Mouse (Mus musculus) myocyte (in vitro differentiated cells): ENCODE measurements around the gene March5. TPM values are rescaled to one million over a fixed set of nuclear protein-coding genes. Genes with fewer than 3 reads are reported as not detected.
A peak's percentile ranks its signal among the peaks of the same experiment; 100 is the strongest.

Experiments used
- H3K27me3 ChIP-seq: one replicate; pipeline ENCODE4 v1.6.1; 2011; ENCODE audit not compliant: control insufficient read depth, insufficient read depth, insufficient read length
- H3K36me3 ChIP-seq: one replicate; pipeline ENCODE4 v1.6.1; 2011; ENCODE audit not compliant: control insufficient read depth, insufficient read depth
- H3K4me2 ChIP-seq: one replicate; pipeline ENCODE4 v1.6.1; 2011; ENCODE audit warnings: low read depth, control low read depth
- H3K4me3 ChIP-seq: one replicate; pipeline ENCODE4 v1.5.1; 2011; ENCODE audit warnings: mild to moderate bottlenecking, control low read depth, moderate library complexity
- H3K79me2 ChIP-seq: one replicate; pipeline ENCODE4 v1.6.1; 2011; ENCODE audit not compliant: control insufficient read depth, insufficient read depth
- H3ac ChIP-seq: one replicate; pipeline ENCODE4 v1.6.1; 2011; ENCODE audit not compliant: control insufficient read depth, insufficient read length
- CEBPB ChIP-seq: IDR thresholded peaks from 2 replicates; pipeline ENCODE4 v1.6.1; 2011; ENCODE audit warnings: mild to moderate bottlenecking, moderate library complexity; ENCODE audit not compliant: poor library complexity, insufficient read depth, severe bottlenecking
- E2F4 ChIP-seq: IDR thresholded peaks from one replicate; pipeline ENCODE4 v1.6.1; 2011; ENCODE audit warnings: mild to moderate bottlenecking, control low read depth, moderate library complexity; ENCODE audit not compliant: insufficient read depth
- MAX ChIP-seq: IDR thresholded peaks from one replicate; pipeline ENCODE4 v1.6.1; 2011; ENCODE audit warnings: low read depth, mild to moderate bottlenecking, control low read depth
- MYOD1 ChIP-seq, 3 experiments: IDR thresholded peaks; one replicate each; pipeline ENCODE4 v1.6.1; 2011; ENCODE audit warnings: control low read depth in 2 of 3, low read depth in 2 of 3, mild to moderate bottlenecking in 2 of 3, moderate library complexity in 1 of 3; ENCODE audit not compliant: insufficient read length in 2 of 3, control insufficient read depth in 1 of 3
- MYOG ChIP-seq, 3 experiments: IDR thresholded peaks; one replicate each; pipeline ENCODE4 v1.6.1; 2011; ENCODE audit warnings: control low read depth in 2 of 3, low read depth in 2 of 3, mild to moderate bottlenecking in 2 of 3; ENCODE audit not compliant: insufficient read length in 2 of 3, control insufficient read depth in 1 of 3, insufficient read depth in 1 of 3
- POLR2A ChIP-seq: IDR thresholded peaks from one replicate; pipeline ENCODE4 v1.6.1; 2011; ENCODE audit warnings: low read depth, mild to moderate bottlenecking, control low read depth, moderate library complexity; ENCODE audit not compliant: insufficient read length
- POLR2AphosphoS2 ChIP-seq: IDR thresholded peaks from one replicate; pipeline ENCODE4 v1.6.1; 2011; ENCODE audit warnings: low read depth, control low read depth; ENCODE audit not compliant: insufficient read length
- REST ChIP-seq: IDR thresholded peaks from one replicate; pipeline ENCODE4 v1.6.1; 2011; ENCODE audit warnings: mild to moderate bottlenecking, control low read depth, moderate library complexity; ENCODE audit not compliant: insufficient read depth, insufficient read length
- SRF ChIP-seq: IDR thresholded peaks from one replicate; pipeline ENCODE4 v1.6.1; 2011; ENCODE audit warnings: low read depth; ENCODE audit not compliant: control insufficient read depth, insufficient read length
- TCF12 ChIP-seq: IDR thresholded peaks from one replicate; pipeline ENCODE4 v1.6.1; 2011; ENCODE audit warnings: mild to moderate bottlenecking, control low read depth; ENCODE audit not compliant: poor library complexity, insufficient read depth, severe bottlenecking
- TCF3 ChIP-seq: IDR thresholded peaks from one replicate; pipeline ENCODE4 v1.6.1; 2011; ENCODE audit warnings: low read depth, control low read depth; ENCODE audit not compliant: insufficient read length
- USF1 ChIP-seq: IDR thresholded peaks from one replicate; pipeline ENCODE4 v1.6.1; 2011; ENCODE audit warnings: low read depth, mild to moderate bottlenecking, control low read depth, moderate library complexity
- polyA plus RNA-seq: library from polyadenylated mRNA; unstranded; fragments of >200 nt; fragmentation: generic; extraction: Trizol; gene quantifications from one replicate; pipeline ENCODE4 v1.2.1, GENCODE M21; 2012; ENCODE audit warnings: missing spikeins

Gene March5
- polyA plus RNA-seq, 1 experiment: 73.5 TPM

GRCm38 (mm10) chr19:37208986-37209385 is 1.6 kb downstream of the March5 start:
- Histone ChIP-seq H3K4me2 (peak overlapping the region; percentile 99), H3K79me2 (peaks cover 51% of the 10 kb centered on the region), H3K4me3 (peak overlapping the region; percentile 59), H3K27me3 (no peaks in the 10 kb centered on the region), H3ac (no peak overlapping the region), H3K36me3 (peaks cover 9% of the 10 kb centered on the region)
- TF ChIP-seq CEBPB: no peak

GRCm38 (mm10) chr19:37209467-37210128 is 2.3 kb downstream of the March5 start:
- Histone ChIP-seq H3K79me2 (peaks cover 53% of the 10 kb centered on the region), H3K36me3 (peaks cover 9% of the 10 kb centered on the region), H3K4me2 (peak overlapping the region; percentile 99), H3ac (no peak overlapping the region), H3K27me3 (no peaks in the 10 kb centered on the region), H3K4me3 (peak overlapping the region; percentile 59)
- TF ChIP-seq CEBPB (no peak), REST (no peak), MYOG (IDR thresholded peaks at IDR 0.05; ENCODE audit: control insufficient read depth in 1 of 3, insufficient read depth in 1 of 3, insufficient read length in 2 of 3, low read depth in 2 of 3) (no peak), E2F4 (no peak), TCF12 (no peak), MAX (no peak), POLR2A (no peak), POLR2AphosphoS2 (no peak), TCF3 (no peak), MYOD1 (IDR thresholded peaks at IDR 0.05; ENCODE audit: control insufficient read depth in 1 of 3, insufficient read length in 2 of 3, low read depth in 2 of 3) (no peak), SRF (no peak)

GRCm38 (mm10) chr19:37210457-37210856 is 3.1 kb downstream of the March5 start:
- Histone ChIP-seq H3ac (no peak overlapping the region), H3K4me2 (no peak overlapping the region), H3K36me3 (peaks cover 9% of the 10 kb centered on the region), H3K79me2 (peaks cover 60% of the 10 kb centered on the region), H3K27me3 (no peaks in the 10 kb centered on the region), H3K4me3 (no peak overlapping the region)
- no peak for TF ChIP-seq E2F4
- no peak for TF ChIP-seq TCF12

GRCm38 (mm10) chr19:37211416-37211815 is 4.1 kb downstream of the March5 start:
- Histone ChIP-seq H3K4me3 (no peak overlapping the region), H3K36me3 (peaks cover 9% of the 10 kb centered on the region), H3ac (no peak overlapping the region)

GRCm38 (mm10) chr19:37214711-37215110 is 7.4 kb downstream of the March5 start:
- H3K27me3 ChIP-seq: no peaks in the 10 kb centered on the region
- peaks cover 39% of the 10 kb centered on the region for H3K79me2 ChIP-seq
- H3K4me3 ChIP-seq: no peak overlapping the region
- H3K36me3 ChIP-seq: peaks cover 32% of the 10 kb centered on the region
- TF ChIP-seq CEBPB: no peak
- TF ChIP-seq TCF12: no peak
- TF ChIP-seq USF1: no peak
- no peak for TF ChIP-seq TCF3
- TF ChIP-seq REST: no peak
- TF ChIP-seq POLR2AphosphoS2: no peak
- TF ChIP-seq MYOD1 (IDR thresholded peaks at IDR 0.05; ENCODE audit: control insufficient read depth in 1 of 3, insufficient read length in 2 of 3, low read depth in 2 of 3): no peak
- no peak for TF ChIP-seq E2F4
- TF ChIP-seq MYOG (IDR thresholded peaks at IDR 0.05; ENCODE audit: control insufficient read depth in 1 of 3, insufficient read depth in 1 of 3, insufficient read length in 2 of 3, low read depth in 2 of 3): no peak
- no peak for TF ChIP-seq MAX
- TF ChIP-seq POLR2A: no peak
- no peak for TF ChIP-seq SRF
- H3K4me2 ChIP-seq: no peak overlapping the region
- no peak overlapping the region for H3ac ChIP-seq

More at GRCm38 (mm10) chr19:37211416-37211815, 4.1 kb downstream of the March5 start:
- no peaks in the 10 kb centered on the region for H3K27me3 ChIP-seq
- peaks cover 60% of the 10 kb centered on the region for H3K79me2 ChIP-seq
- TF ChIP-seq TCF3: no peak
- no peak for TF ChIP-seq MYOD1 (IDR thresholded peaks at IDR 0.05; ENCODE audit: control insufficient read depth in 1 of 3, insufficient read length in 2 of 3, low read depth in 2 of 3)
- no peak for TF ChIP-seq REST
- TF ChIP-seq TCF12: no peak
- no peak for TF ChIP-seq POLR2AphosphoS2
- no peak for TF ChIP-seq MAX
- TF ChIP-seq MYOG (IDR thresholded peaks at IDR 0.05; ENCODE audit: control insufficient read depth in 1 of 3, insufficient read depth in 1 of 3, insufficient read length in 2 of 3, low read depth in 2 of 3): no peak
- TF ChIP-seq POLR2A: no peak
- TF ChIP-seq USF1: no peak
- TF ChIP-seq CEBPB: no peak
- no peak for TF ChIP-seq SRF
- no peak for TF ChIP-seq E2F4
- H3K4me2 ChIP-seq: no peak overlapping the region
